Mouse (Mus musculus) ES-E14 (cell line): ENCODE results near the gene Cgn.

ENCODE experiments used
- CHD2 ChIP-seq: IDR thresholded peaks from 2 replicates; pipeline ENCODE4 v1.6.1; 2014; ENCODE audit warnings: mild to moderate bottlenecking, low read depth, low read length, inconsistent platforms
- HCFC1 ChIP-seq: IDR thresholded peaks from 2 replicates; pipeline ENCODE4 v1.6.1; 2012; ENCODE audit warnings: low read length, inconsistent platforms, borderline replicate concordance; ENCODE audit not compliant: insufficient read depth
- ZNF384 ChIP-seq: IDR thresholded peaks from 2 replicates; pipeline ENCODE4 v1.6.1; 2012; ENCODE audit warnings: low read depth, low read length, inconsistent platforms

DNA sequence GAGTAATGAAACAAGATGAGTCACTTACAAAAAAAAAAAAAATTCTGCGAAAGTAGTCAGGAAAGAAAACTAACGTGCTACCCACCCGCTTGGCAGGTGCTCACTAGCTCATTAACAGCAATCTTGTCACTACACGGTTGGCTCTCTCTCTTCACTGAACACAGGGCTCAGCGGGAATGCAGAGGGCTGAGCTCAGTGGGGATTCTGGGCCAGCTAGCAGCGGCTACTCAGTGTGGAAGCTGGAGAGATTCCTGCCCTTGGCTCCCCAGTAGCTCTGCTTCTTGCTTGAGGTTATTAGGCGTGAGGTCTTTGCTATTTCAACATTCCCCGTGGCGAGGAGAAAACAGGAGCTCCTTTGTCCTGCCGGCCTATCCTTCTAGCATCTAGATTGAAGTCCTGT, 17.9 kb upstream of the Cgn start:
- TF ChIP-seq HCFC1 (no peak), ZNF384 (no peak), CHD2 (no peak)
